Mouse (Mus musculus) cerebellum, adult 2 months (tissue): ENCODE results near the gene Gm10715. TPM values are rescaled to one million over a fixed set of nuclear protein-coding genes. Genes with fewer than 3 reads are reported as not detected.
"Not testable (repeated sequence)": the region's sequence is repeated elsewhere in the genome, so short reads cannot be mapped to it uniquely, and the experiment has no call there.

ENCODE experiments used
- DNase-seq, 2 experiments: peaks; one replicate each; pipeline ENCODE4 v3.0.0; 2021
- H3K27ac ChIP-seq: fragments of 200-500 bp; 2 replicates; pipeline ENCODE4 v1.5.1; 2012; ENCODE audit warnings: low read length, control low read depth, inconsistent platforms; ENCODE audit not compliant: insufficient read depth
- H3K27me3 ChIP-seq: fragments of 200-500 bp; 2 replicates; pipeline ENCODE4 v1.6.1; 2012; ENCODE audit warnings: inconsistent platforms, mild to moderate bottlenecking, low read length, moderate library complexity; ENCODE audit not compliant: control insufficient read depth, insufficient read depth
- H3K4me1 ChIP-seq: fragments of 200-500 bp; 2 replicates; pipeline ENCODE4 v1.6.1; 2011; ENCODE audit warnings: low read length; ENCODE audit not compliant: control insufficient read depth, insufficient read depth
- H3K4me3 ChIP-seq: fragments of 200-500 bp; replicated peaks from 2 replicates; pipeline ENCODE3; 2011; ENCODE audit warnings: mild to moderate bottlenecking, low read depth, low read length, control low read depth; ENCODE audit not compliant: insufficient read depth
- WGBS: fragments of 180-500 bp; shearing (Covaris S2); methylation state at CpG from one replicate; pipeline ENCODE4 v1.1.7; 2018; 5-methylcytosine and 5-hydroxymethylcytosine counted together
- polyA plus RNA-seq: library from polyadenylated mRNA; depleted of rRNA; stranded (reverse); fragments of >200 nt; gene quantifications from 2 replicates; pipeline ENCODE4 v1.2.3, GENCODE M21; 2012; rRNA removed

The Gm10715 gene
- polyA plus RNA-seq, 1 experiment, result not detected

GRCm38 (mm10) chr9:3027200-3027599 is 9.5 kb upstream of the Gm10715 start:
- 71% methylated on average over 9 of the region's 9 CpGs for WGBS
- not testable (repeated sequence) for H3K27ac ChIP-seq, DNase-seq, H3K4me1 ChIP-seq, H3K27me3 ChIP-seq, H3K4me3 ChIP-seq

- peak; percentile 25 to 29 for DNase-seq
- not testable (repeated sequence) for H3K4me3 ChIP-seq, H3K27ac ChIP-seq, H3K27me3 ChIP-seq, H3K4me1 ChIP-seq
- 65% methylated on average over 13 of the region's 16 CpGs for WGBS
These were observed 7.2 kb upstream of the Gm10715 start for GRCm38 (mm10) chr9:3029276-3030000.

GRCm38 (mm10) chr9:3030677-3031318 is 5.9 kb upstream of the Gm10715 start:
- 62% methylated on average over 2 of the region's 10 CpGs for WGBS
- H3K4me1 ChIP-seq, H3K27ac ChIP-seq, DNase-seq, H3K27me3 ChIP-seq, H3K4me3 ChIP-seq: not testable (repeated sequence)

- WGBS, result 62% methylated on average over 1 of the region's 8 CpGs
These were observed 2.4 kb upstream of the Gm10715 start, which contains the start of gene Gm17535 for GRCm38 (mm10) chr9:3034299-3034698. TSS of gene Gm17535 (plus strand) at chr9:3034599.

GRCm38 (mm10) chr9:3038161-3038560 is 1.5 kb downstream of the Gm10715 start:
- WGBS, result 62% methylated on average over 4 of the region's 4 CpGs
- not testable (repeated sequence) for H3K4me1 ChIP-seq, H3K4me3 ChIP-seq, H3K27ac ChIP-seq, DNase-seq, H3K27me3 ChIP-seq

More at GRCm38 (mm10) chr9:3034299-3034698, 2.4 kb upstream of the Gm10715 start, which contains the start of gene Gm17535:
- not testable (repeated sequence) for DNase-seq, H3K4me3 ChIP-seq, H3K27ac ChIP-seq, H3K27me3 ChIP-seq, H3K4me1 ChIP-seq

Other genes with a start within 250 kb of the Gm10715 start
- not detected in 2 replicates for gene Gm10722, start 36.0 kb upstream of the Gm10715 start, polyA plus RNA-seq
- not detected in 2 replicates for gene Gm11168, start 33.5 kb upstream of the Gm10715 start, polyA plus RNA-seq
- not detected in 2 replicates for gene Gm10721, start 23.7 kb upstream of the Gm10715 start, polyA plus RNA-seq
- gene Gm10720, start 21.2 kb upstream of the Gm10715 start, polyA plus RNA-seq, result not detected in 2 replicates
- gene Gm10719, start 19.5 kb upstream of the Gm10715 start, polyA plus RNA-seq, result 0.47 TPM in 1 of 2 replicates, not detected in the other
- 0.22 and 0.26 TPM in 2 replicates for gene Gm10718, start 13.3 kb upstream of the Gm10715 start, polyA plus RNA-seq
- not detected in 2 replicates for gene Gm10717, start 11.5 kb upstream of the Gm10715 start, polyA plus RNA-seq
- not detected in 2 replicates for gene Gm17535, start 2.3 kb upstream of the Gm10715 start, polyA plus RNA-seq